Mouse (Mus musculus) layer of hippocampus, postnatal 36 days (tissue): ENCODE results near the gene Zbtb7b. TPM values are rescaled to one million over a fixed set of nuclear protein-coding genes. Genes with fewer than 3 reads are reported as not detected.

Experiments used
- DNase-seq, 2 experiments: peaks; one replicate each; pipeline ENCODE4 v3.0.0; 2022
- total RNA-seq, 2 experiments: library from RNA; stranded (reverse); gene quantifications; 2 replicates each; pipeline ENCODE4 v1.2.3; 2021

The Zbtb7b gene
- total RNA-seq, 2 experiments from 2014 or later: 15.1 to 16.1 TPM

DNA sequence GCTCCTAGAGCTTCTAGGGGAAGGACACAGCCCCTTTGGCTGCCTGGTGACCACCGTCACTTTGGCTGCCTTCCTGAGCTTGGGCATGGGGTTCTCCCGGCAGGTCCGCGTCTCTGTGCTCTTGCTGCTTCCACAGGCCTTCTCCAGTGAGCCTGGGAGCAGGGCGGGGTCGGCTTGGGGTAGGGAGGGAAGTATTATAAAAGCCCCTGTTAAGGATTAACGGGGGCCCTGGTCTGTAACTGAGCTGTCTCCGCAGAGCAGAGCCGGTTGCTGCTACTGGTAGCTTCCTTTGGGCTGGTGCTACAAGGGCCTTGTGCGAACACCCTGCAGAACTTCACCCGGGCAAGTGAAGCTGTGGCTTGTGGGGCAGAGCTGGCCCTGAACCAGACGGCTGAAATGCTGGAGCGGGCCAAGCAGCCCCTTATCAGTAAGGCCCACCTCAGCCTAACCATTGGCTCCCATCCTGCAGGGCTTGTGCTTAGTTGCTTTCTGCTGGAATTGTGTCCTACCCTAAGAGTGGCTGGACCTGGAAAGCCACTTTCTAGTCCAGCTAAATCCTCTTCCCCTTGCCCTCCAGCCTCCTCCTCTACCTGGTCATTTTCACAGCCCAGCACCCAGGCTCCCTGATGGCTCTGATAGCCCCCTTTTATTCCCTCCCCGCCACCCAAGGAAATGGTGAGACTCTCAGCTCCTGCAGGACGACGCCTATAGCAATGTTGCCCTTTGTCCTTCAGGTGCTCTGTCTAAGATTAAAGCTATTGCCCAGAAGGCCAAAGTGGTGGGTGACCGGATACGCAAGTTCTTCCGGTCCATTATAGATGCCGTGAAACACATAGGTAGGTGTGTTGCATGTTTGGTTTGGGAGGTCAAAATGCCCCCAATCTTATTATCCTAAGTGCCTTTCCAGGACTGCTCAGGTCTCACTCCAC lies 28.8 kb downstream of the Zbtb7b start:
- DNase-seq: no peak

DNA sequence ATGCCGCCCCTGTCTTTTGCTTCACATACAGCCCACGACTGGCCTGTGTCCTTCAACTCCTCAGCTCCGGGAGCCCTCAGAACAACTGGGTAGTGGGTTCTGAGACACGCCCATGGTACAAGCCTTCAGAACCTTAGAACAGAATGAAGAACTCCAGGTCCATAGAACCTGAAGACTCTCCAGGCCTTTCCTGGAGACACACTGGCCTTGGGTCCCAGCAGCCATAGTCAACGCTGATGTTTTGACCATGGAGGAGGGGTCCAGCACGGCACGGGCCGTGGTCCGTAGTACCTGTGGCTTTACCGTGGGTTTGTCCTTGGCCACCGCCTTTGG lies 29.5 kb downstream of the Zbtb7b start, which contains the start of gene Dcst1:
Dcst1 (minus strand) TSS at position 101 of the 333 bp plus-strand sequence.
- no peak for DNase-seq

DNA sequence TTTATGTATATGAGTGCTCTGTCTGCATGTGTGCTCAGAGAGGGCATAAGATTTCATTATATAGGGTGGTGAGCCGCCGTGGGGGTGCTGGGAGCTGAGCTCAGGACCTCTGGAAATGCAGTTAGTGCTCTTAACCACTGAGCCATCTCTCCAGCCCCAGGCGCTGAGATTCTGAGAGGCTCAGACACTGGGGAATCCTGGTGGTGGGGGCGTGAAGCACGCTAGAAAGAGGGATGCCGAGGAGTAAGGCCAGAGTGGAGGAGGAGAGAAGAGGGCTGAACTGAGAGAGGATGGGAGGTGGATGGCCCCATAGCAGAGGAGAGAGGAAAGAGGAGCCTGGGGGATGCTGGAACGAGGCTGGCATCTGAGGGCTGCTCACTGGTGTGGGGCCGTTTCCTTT lies 29.9 kb downstream of the Zbtb7b start:
- no peak for DNase-seq

DNA sequence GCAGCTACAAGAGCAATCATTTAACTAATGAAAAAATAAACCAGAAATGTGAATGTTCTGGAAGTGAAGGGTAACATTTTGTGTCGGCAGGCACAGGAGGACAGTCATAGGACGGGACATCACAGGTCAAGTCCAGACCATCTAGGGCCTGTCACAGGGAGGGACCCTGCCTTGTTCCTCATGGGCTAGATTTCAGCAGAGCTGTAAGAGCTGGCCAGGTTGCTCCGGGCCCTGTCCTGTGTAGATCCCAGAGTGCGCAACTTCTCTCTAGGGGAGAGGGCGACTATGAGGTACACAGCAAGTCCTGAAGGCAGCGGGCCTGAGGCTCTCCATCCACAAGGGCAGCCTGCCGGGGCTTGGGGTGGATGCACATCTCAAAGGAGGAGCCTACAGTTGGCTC lies 32.9 kb downstream of the Zbtb7b start, which contains the start of gene Dcst2:
Dcst2 (plus strand) TSS at position 301 of the 400 bp plus-strand sequence.
- no peak for DNase-seq

DNA sequence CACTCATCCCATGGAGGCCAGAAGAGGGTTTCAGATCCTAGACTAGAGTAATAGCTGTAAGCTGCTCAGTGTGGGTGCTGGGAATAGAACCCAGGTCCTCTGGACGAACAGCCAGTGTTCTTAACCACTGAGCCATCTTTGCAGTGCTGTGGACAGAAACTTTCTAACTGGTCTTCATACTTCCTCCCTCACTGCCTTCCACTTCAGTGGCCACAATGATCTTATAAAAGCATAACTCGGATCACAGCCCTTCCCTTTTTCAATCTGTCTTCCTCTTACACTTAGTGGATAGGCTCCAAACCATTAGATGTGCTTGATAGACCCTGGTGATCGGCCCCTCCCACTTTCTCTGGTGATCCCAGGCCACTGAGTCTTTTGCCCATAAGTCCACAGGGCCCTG lies 34.3 kb downstream of the Zbtb7b start:
- DNase-seq: no peak

DNA sequence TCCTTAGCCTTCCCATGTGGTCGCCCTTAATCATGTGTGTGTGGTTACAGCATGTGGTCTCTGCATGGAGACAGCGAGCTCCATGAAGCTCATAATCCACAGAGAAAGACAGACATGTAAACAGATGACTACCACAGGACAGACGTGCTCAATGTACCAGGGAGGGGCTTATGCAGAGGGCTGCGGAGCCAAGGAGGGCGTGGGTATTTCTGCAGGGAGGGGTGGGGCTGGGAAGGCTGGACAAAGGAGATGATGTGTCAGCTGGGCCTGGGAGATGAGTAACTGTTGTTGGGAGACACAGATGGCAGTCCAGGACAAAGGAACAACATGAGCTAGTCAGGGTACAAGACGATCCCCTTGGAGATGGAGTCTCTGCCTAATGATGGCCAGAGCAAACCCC lies 34.9 kb downstream of the Zbtb7b start:
- no peak for DNase-seq

DNA sequence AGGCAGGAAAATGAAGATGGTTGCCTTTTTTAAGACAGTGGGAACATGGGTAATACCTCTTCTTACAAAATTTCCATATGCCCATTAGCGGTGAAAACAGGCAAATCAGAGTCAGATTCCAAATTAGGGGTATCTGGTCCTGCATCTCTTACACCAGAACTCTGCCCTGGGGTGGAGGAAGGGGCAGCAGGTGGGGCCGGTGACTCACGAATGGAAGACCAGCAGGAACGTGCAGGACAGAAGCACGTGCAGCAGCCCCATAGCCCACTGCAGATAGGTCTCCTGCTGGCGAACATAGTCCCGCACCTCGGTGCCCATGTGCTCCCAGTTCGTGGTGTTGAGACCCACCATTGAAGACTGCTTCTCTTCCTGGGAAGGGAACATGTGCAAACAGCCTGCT lies 38.5 kb downstream of the Zbtb7b start:
- DNase-seq: no peak

DNA sequence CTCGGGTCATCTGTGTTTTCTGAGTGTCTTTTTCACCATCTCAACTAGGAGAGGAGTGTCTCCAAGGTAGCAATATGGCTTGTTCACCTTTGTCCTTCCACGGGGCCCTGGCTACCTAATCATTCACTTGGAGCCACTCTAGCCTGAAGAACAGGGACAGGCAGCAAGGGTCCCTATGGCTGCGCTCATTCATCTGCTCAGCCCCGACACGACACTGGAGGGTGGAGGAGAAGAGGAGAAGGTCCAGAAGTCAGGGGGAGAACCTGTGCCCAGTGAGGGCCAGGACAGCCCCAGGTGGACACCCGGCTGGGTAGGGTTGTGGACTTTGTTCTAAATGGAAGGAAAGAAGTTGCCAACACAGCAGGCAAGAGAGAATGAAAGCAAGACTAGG lies 39.1 kb downstream of the Zbtb7b start:
- no peak for DNase-seq

DNA sequence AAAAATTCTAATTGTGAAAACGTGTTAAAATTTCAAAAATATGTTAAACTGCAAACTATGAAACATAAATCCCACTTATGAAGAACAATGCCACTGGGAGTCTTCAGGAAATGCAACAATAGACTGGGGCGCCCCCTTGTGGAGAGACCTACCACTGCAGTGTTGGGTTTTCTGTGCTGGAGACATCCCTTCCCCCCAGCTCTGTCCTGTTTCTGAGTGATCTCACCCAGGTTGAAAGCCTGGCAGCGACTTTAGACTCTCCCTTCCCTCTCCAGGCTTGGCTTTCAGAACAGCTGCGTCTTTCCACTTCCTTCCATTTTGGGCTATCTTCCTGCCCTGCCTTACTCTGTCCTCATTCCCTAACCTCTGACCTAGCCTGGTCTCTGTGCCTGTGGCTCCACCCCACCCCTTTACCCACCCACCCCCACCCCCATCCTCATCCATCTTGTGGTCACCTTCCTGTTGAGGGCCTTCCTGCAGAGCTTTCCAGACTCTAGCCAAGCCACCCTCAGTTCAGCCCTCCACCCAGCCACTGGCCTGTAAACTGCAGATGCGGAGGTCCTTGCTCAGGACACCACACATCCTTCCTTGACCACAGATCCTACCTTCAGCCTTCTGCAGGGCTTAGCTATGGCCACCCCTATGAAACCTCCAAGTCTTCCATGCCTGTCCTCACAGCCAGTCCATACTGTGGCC lies 39.6 kb downstream of the Zbtb7b start:
- DNase-seq: peak; percentile 81 to 86

DNA sequence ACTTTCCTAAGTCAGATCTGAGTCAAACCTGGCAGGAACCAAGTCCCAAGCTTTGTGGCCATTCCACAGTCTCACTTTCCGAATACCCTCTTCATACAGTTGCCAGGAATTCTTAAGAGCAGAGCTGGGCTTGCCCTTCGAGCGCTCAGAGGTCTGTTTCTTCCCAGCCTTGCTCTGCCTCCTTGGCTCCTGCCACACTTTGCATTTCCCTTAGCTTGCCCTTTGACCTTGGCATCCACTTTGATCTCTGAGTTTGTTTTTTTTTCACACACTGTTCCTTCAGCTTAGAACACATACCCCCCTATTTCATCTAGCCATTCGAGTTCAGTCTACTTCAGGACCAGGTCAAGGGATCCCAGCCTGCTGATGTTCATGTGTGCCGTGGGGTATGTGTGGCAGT lies 43.3 kb downstream of the Zbtb7b start:
- no peak for DNase-seq

DNA sequence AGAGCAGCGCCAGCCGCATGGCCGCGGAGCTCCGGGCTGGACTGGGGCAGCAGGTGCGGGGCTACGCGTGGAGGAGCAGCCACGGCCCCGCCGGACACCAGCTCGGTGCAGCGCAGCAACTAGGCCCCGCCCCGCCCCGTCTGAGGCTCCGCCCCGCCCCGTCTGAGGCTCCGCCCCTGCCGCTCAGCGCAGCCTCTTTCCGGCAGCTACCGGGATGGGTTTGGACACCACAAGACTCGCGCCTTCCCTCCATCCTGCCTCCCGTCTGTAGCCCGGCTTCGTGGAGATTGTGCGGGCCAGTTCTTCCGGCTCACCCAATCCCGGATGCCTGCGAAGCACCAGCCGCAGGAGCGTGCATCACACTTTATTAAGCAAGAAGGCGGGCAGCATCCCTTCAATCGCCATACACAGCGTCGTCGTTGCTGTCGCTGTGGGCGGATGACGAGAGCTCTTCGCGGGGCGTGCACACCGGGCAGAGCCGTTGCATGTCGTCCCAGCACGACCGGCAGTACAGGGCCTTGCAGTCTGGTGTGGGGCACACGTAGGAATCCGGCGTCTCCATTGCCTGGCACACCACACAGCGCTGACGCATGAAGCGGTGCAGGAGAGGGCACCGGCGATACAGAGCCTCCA lies 44.6 kb downstream of the Zbtb7b start, which contains the start of gene Adam15:
Adam15 (minus strand) TSS at position 128 of the 633 bp plus-strand sequence.
- DNase-seq: peak; percentile 90 to 91

DNA sequence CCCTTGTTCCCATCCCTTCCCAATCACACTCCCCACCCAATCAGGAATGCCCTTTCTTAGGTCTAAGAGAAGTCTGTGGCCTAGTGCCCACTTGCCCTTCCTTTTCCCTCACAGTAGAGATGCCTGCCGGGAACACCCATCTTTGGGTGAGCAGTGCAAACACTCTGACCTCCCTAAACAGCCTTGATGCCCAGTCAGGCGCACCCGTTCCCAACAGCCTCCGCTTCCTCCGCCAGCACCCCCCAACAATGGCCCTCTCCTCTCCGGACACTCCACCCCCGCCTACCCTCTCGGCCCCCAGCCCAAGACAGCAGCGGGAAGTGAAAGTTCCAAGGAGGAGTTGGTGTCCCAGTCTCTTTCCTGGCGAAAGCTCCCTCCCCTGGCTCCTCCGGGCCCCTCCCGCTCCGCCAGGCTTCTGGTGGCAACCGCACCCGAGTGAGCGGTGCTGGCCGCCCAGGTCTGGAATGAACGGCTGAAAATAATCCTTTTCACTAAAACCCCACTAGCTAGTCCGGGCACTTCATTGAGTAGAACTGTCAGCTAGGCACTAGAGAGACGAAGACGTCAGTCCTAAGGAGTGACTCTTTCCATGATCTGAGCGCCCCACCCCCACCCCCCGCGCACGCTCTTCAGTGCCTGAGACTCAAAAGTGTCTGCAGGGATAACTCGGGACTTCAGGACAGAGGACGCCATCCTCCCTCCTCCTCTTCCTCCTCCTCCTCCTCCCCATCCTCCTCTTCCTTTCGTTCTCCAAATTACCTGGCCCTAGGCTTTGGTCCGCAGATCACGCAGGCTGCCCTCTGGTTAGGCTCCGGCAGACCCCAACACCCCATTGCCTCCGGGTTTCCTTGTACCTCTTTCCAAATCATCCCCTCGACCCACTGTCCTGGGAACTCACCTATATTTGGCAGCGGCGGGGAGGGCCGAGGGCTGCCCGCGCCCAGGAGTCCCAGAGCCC lies 45.4 kb downstream of the Zbtb7b start:
- DNase-seq: no peak

DNA sequence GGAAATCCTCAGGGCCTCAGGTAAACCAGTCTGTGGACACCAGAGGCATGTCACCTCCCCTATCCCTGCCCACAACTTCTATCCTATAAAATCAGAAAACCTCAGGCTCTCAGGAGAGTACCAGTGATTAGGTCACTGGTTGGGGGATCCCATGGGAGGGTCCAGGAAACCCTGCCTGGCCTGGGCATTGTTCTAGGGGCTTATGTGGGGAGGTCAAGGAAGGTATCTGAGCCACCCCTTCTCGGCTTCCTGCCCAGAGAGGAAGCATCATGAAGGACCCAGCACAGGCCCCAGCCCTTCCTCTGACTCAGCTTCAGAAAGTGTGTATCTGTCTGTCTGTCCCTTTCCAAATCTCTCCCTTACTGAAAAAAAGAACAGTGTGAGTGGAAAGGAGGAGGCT lies 46.7 kb downstream of the Zbtb7b start:
- DNase-seq: no peak

DNA sequence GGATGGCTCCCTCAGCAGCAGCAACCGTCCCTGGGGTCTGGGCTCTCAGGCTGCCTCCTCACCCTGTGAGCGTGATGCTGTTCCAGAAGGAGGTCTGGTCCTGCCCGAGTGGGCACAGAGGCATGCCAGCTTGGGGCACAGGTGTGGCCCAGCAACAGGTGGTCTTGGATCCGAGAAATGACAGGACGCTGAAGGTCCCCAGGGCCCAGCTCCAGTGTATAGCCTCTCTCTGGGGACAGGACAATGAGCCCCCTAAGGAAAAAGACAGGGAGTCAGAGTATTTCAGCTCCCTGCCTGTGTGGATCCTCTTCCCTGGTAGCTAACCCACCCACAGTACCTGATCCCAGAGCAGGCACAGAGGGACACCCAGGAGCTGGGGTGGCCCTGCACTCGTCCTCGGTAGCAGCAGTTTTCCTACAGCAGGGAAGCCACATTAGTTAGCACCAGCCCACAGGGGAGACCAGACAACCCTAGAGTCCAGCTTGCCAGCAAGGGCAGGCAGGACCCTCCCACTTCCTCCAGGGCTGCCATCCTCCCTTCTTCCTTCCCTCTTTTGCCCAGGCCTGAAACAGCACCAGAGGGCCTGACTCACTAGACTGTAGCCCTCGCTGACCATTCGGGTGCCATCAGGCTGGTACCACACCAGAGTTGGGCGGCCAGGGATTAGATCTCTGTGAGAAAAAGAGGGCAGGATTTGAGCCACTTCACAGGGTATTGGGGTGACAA lies 47.6 kb downstream of the Zbtb7b start:
- DNase-seq: no peak

DNA sequence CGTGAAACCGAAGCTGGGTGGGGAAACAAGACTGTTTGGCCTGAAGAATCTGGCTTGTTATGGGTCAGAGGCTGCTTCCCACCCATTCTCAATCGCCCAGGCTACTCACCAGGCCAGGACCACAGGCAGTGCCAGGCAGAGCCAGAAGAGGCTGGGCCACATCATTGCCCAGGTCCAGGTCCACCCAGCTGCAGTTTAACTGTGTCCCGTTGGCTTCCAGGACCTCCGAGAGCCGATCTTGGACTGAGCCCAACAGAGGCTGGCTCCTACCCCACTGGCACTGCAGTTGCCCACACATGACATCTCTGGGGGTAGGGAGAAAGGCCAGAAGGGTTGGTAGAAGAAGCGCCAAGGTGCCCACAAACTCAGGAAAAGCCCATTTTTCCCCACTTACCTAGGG lies 51.3 kb downstream of the Zbtb7b start:
- no peak for DNase-seq

DNA sequence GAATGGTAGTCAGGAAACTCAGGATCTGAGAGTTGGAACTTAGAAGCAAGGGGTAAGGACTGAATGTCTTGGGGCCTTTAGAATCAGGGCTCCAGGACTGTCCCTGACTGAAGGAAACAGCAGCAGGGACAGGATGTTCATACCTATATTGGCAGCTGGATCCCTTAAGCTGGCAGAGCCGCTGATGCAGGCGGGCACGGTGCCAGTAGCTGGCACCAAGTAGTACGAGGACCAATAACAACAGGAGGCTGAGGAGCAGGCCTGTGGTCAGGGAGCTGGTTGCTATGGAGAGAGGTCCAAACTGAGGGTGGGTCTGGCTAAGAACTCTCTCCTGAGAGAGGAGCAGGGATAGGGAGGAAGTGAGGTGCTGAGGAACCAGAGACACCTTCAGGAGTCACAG lies 52.8 kb downstream of the Zbtb7b start:
- no peak for DNase-seq

DNA sequence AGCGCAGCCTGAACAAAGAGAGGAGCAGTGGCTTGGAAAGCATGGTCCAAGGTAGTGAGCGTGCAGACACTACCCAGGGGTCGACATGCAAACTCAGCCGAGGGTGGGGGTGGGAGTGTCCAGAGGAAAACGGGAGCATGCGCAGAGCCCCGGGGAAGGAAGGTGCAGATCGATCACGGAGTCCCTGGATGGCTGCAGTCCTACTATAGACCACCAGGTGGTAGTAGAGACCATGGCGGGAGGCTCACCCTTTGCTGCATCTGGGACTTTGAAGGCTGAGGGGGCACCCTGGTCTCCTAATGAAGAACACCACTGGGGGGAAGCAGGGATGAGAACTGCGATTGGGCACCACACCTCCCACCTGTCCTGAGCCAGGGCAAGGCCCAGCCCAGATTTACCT lies 54.1 kb downstream of the Zbtb7b start:
- peak; percentile 78 to 84 for DNase-seq

DNA sequence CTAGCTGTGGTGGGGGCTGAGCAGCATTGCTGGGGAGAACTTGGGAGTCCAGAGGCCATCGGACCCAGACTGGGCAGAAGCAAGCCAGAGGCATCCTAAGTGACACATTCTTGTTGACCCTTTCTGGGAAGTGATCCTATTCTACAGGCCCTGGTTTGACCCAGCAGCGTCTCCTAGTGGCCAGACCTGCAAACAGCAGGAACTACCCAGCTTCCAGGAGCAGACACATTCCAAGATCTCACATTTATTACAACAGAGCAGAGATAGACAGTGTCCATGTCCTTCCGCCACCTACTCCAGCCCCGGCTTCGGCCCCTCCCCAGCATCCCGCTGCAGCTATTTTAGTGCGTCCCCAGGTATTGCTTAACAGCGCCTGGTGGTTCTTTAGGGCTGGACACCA lies 55.2 kb downstream of the Zbtb7b start:
- DNase-seq: peak in 1 of 2 experiments; percentile 56

DNA sequence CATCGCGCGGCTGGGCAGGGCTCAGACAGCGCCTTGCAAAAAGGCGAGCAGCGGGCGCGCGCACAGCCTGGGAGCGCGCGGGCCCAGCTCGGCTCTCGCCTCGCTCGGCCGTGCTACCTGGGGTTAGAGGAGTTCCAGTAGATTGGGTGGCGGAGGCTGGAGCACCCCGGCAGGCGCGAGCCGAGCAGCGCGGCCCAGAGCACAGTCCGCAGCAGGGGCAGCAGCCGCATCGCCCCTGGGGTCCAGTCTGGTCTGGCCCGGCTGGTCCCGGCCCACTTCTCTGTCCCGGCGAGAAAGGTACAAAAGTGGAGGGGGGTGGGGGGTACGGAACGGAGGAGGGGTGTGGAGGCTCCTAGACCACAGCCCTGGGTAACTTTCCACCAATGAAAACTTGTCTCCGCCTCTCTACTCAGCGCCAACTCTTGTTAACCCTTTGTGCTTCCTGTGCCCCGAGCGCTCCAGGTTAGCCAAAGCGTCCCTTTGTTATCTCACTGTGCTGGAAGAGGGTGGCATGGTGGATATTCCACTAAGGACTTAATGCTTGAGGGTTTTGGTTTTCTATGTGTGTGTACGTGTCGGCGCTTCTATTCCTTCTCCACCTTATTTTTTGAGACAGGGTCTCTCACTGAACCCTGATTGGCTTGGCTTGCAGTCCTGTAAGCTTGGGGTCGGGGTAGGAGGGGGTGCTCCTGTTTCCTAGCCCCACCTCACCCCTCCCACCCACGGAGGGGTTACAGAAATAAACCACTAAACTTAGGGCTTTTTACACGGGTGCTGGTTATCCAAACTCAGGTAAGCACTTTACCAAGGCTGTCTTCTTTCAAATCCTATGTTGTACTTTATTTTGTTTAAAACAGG lies 56.6 kb downstream of the Zbtb7b start, which contains the start of gene Efna4:
Efna4 (minus strand) TSS at position 308 of the 858 bp plus-strand sequence.
- DNase-seq: no peak

DNA sequence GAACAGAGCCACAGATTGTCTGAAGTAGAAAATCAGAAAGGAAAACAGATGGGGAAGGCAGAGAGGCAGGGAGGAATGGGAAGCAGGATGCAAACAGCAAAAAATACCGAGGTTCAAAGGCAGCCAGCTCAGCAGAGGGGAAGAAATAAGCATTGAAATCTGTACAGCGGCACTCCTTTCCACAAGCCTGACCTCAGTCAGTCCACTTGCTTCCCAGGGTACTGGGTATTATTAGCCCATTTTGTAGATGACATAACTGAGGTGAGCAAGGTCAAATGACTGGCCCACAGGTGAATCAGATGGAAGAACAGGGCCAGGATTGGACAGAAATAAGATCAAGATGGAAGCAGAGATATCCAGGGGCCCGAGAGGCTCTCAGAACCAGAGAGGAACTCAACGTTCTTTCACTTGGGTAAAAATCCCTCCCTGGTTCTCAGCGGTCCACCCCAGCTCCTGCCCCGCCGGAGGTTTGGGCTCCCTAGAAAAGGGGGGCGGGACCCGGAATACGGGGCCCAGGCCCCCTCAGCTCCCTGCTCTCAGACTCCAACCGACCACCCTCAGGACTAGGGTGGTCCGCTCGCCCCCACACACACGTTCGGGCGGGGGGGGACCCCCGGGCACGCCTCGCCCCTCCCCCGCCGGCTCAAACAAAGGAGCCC lies 57.4 kb downstream of the Zbtb7b start:
- no peak for DNase-seq
